Mouse (Mus musculus) kidney, embryonic 16.5 days (tissue): ENCODE measurements around the gene B130006D01Rik. TPM values are rescaled to one million over a fixed set of nuclear protein-coding genes. Genes with fewer than 3 reads are reported as not detected.

ENCODE experiments used
- ATAC-seq: fragments of 200-750 bp; cut with Nextera tagmentation; 2 replicates; pipeline ENCODE4 v1.8.0; 2017; ENCODE audit warnings: moderate TSS enrichment; ENCODE audit not compliant: low FRiP score, low TSS enrichment
- H3K27ac ChIP-seq: fragments of 300-500 bp; sonication (generic); 2 replicates; pipeline ENCODE4 v1.5.1; 2014; ENCODE audit warnings: low read length
- H3K27me3 ChIP-seq: fragments of 300-500 bp; sonication (generic); 2 replicates; pipeline ENCODE4 v1.6.1; 2014; ENCODE audit warnings: low read length, control low read depth, mixed read lengths; ENCODE audit not compliant: insufficient read depth
- H3K36me3 ChIP-seq: fragments of 300-500 bp; sonication (generic); 2 replicates; pipeline ENCODE4 v1.6.1; 2014; ENCODE audit warnings: low read length, control low read depth, mixed read lengths; ENCODE audit not compliant: insufficient read depth
- H3K4me1 ChIP-seq: fragments of 300-500 bp; sonication (generic); 2 replicates; pipeline ENCODE4 v1.6.1; 2014; ENCODE audit warnings: low read length, control low read depth, mixed read lengths; ENCODE audit not compliant: insufficient read depth
- H3K4me2 ChIP-seq: fragments of 300-500 bp; sonication (generic); replicated peaks from 2 replicates; pipeline ENCODE4 v1.6.1; 2014; ENCODE audit warnings: low read depth, low read length
- H3K4me3 ChIP-seq: fragments of 300-500 bp; sonication (generic); 2 replicates; pipeline ENCODE4 v1.5.1; 2014; ENCODE audit warnings: mild to moderate bottlenecking, low read length
- H3K9ac ChIP-seq: fragments of 300-500 bp; sonication (generic); replicated peaks from 2 replicates; pipeline ENCODE4 v1.6.1; 2014; ENCODE audit warnings: low read length
- H3K9me3 ChIP-seq: fragments of 300-500 bp; sonication (generic); 2 replicates; pipeline ENCODE4 v1.6.1; 2016; ENCODE audit warnings: low read length, control low read depth
- WGBS: fragments of 180-500 bp; shearing (Covaris S2); extraction: QIAGEN DNeasy Blood & Tissue Kit; methylation state at CpG from one replicate; pipeline ENCODE4 v1.1.7; 2014; 5-methylcytosine and 5-hydroxymethylcytosine counted together
- polyA plus RNA-seq: library from polyadenylated mRNA; unstranded; fragments of >200 nt; fragmentation: Nextera tagmentation; extraction: Ambion mirVana; gene quantifications from 2 replicates; pipeline ENCODE4 v1.2.1, GENCODE M21; 2015

B130006D01Rik gene
- polyA plus RNA-seq, 1 experiment from 2014 or later: 1.1 TPM

GRCm38 (mm10) chr11:95688981-95689380 lies 34.4 kb upstream of the B130006D01Rik start:
- no peak overlapping the region for H3K4me3 ChIP-seq
- 53% methylated on average over 7 of the region's 7 CpGs for WGBS
- no peaks in the 10 kb centered on the region for H3K9me3 ChIP-seq
- H3K4me1 ChIP-seq: peaks cover 8% of the 10 kb centered on the region; the same call in 1 of the 2 replicates
- H3K36me3 ChIP-seq: no peaks in the 10 kb centered on the region
- no peak overlapping the region for H3K4me2 ChIP-seq
- no peaks in the 10 kb centered on the region for H3K27me3 ChIP-seq
- peak overlapping the region; percentile 78 for H3K27ac ChIP-seq
- no peak overlapping the region for H3K9ac ChIP-seq
- ATAC-seq: no peak

GRCm38 (mm10) chr11:95689544-95689943 lies 33.8 kb upstream of the B130006D01Rik start:
- no peaks in the 10 kb centered on the region for H3K27me3 ChIP-seq
- WGBS: 72% methylated on average over 3 of the region's 3 CpGs
- H3K36me3 ChIP-seq: no peaks in the 10 kb centered on the region
- ATAC-seq: no peak
- no peak overlapping the region for H3K9ac ChIP-seq
- no peak overlapping the region for H3K4me2 ChIP-seq
- H3K4me1 ChIP-seq: peaks cover 8% of the 10 kb centered on the region; the same call in 1 of the 2 replicates
- no peaks in the 10 kb centered on the region for H3K9me3 ChIP-seq
- H3K4me3 ChIP-seq: no peak overlapping the region
- H3K27ac ChIP-seq: no peak overlapping the region

GRCm38 (mm10) chr11:95698541-95698940 lies 24.8 kb upstream of the B130006D01Rik start:
- no peaks in the 10 kb centered on the region for H3K27me3 ChIP-seq
- H3K4me2 ChIP-seq: no peak overlapping the region
- H3K27ac ChIP-seq: no peak overlapping the region
- H3K36me3 ChIP-seq: no peaks in the 10 kb centered on the region
- WGBS: 79% methylated on average over 5 of the region's 5 CpGs
- H3K4me3 ChIP-seq: no peak overlapping the region
- no peak for ATAC-seq
- H3K9me3 ChIP-seq: no peaks in the 10 kb centered on the region
- H3K9ac ChIP-seq: no peak overlapping the region
- no peaks in the 10 kb centered on the region for H3K4me1 ChIP-seq

GRCm38 (mm10) chr11:95700778-95701739 lies 22.3 kb upstream of the B130006D01Rik start:
- no peaks in the 10 kb centered on the region for H3K27me3 ChIP-seq
- H3K36me3 ChIP-seq: no peaks in the 10 kb centered on the region
- 84% methylated on average over 13 of the region's 13 CpGs for WGBS
- H3K9ac ChIP-seq: no peak overlapping the region
- no peak overlapping the region for H3K4me2 ChIP-seq
- no peak for ATAC-seq
- H3K4me3 ChIP-seq: no peak overlapping the region
- H3K27ac ChIP-seq: no peak overlapping the region
- H3K4me1 ChIP-seq: no peaks in the 10 kb centered on the region
- no peaks in the 10 kb centered on the region for H3K9me3 ChIP-seq

- no peak overlapping the region for H3K9ac ChIP-seq
- no peaks in the 10 kb centered on the region for H3K27me3 ChIP-seq
- H3K9me3 ChIP-seq: no peaks in the 10 kb centered on the region
- no peak for ATAC-seq
- H3K27ac ChIP-seq: no peak overlapping the region
- H3K4me2 ChIP-seq: no peak overlapping the region
- no peak overlapping the region for H3K4me3 ChIP-seq
- WGBS: 90% methylated on average over 12 of the region's 12 CpGs
- H3K4me1 ChIP-seq: no peaks in the 10 kb centered on the region
- H3K36me3 ChIP-seq: no peaks in the 10 kb centered on the region
Measured at GRCm38 (mm10) chr11:95704032-95704969, 19.1 kb upstream of the B130006D01Rik start.

- Histone ChIP-seq H3K9me3 (no peaks in the 10 kb centered on the region), H3K4me1 (no peaks in the 10 kb centered on the region), H3K27me3 (no peaks in the 10 kb centered on the region), H3K4me2 (no peak overlapping the region), H3K27ac (no peak overlapping the region), H3K4me3 (no peak overlapping the region), H3K9ac (no peak overlapping the region), H3K36me3 (no peaks in the 10 kb centered on the region)
- 83% methylated on average over 4 of the region's 4 CpGs for WGBS
- no peak for ATAC-seq
Measured at GRCm38 (mm10) chr11:95704970-95705330, 18.4 kb upstream of the B130006D01Rik start.

GRCm38 (mm10) chr11:95709534-95710040 lies 13.8 kb upstream of the B130006D01Rik start:
- Histone ChIP-seq H3K4me2 (no peak overlapping the region), H3K9ac (no peak overlapping the region), H3K36me3 (no peaks in the 10 kb centered on the region), H3K27me3 (no peaks in the 10 kb centered on the region), H3K9me3 (no peaks in the 10 kb centered on the region), H3K4me1 (peaks cover 15% of the 10 kb centered on the region), H3K27ac (no peak overlapping the region), H3K4me3 (no peak overlapping the region)
- ATAC-seq: no peak
- WGBS: 92% methylated on average over 6 of the region's 6 CpGs

GRCm38 (mm10) chr11:95710478-95710877 lies 12.9 kb upstream of the B130006D01Rik start:
- Histone ChIP-seq H3K9me3 (no peaks in the 10 kb centered on the region), H3K4me1 (peaks cover 22% of the 10 kb centered on the region), H3K4me3 (no peak overlapping the region), H3K36me3 (no peaks in the 10 kb centered on the region), H3K27me3 (no peaks in the 10 kb centered on the region), H3K9ac (no peak overlapping the region), H3K27ac (no peak overlapping the region), H3K4me2 (no peak overlapping the region)
- ATAC-seq: no peak
- 80% methylated on average over 7 of the region's 7 CpGs for WGBS

- peak overlapping the region; percentile 96 for H3K4me2 ChIP-seq
- peak overlapping the region; percentile 97 for H3K9ac ChIP-seq
- no peaks in the 10 kb centered on the region for H3K9me3 ChIP-seq
- H3K27ac ChIP-seq: peak overlapping the region; percentile 97
- WGBS: 28% methylated on average over 12 of the region's 12 CpGs
- H3K36me3 ChIP-seq: no peaks in the 10 kb centered on the region
- peak overlapping the region; percentile 94 for H3K4me3 ChIP-seq
- no peak for ATAC-seq
- peaks cover 29% of the 10 kb centered on the region for H3K4me1 ChIP-seq
- no peaks in the 10 kb centered on the region for H3K27me3 ChIP-seq
Measured at GRCm38 (mm10) chr11:95712085-95712562, 11.3 kb upstream of the B130006D01Rik start.
